Mouse (Mus musculus) CD4-positive, CD25-positive, alpha-beta regulatory T cell, adult 2 months (primary cell): ENCODE results near the gene Atrx.
"Not testable (repeated sequence)": the region's sequence is repeated elsewhere in the genome, so short reads cannot be mapped to it uniquely, and the experiment has no call there.

ENCODE experiments used
- DNase-seq: peaks from one replicate; pipeline ENCODE4 v3.0.0-alpha.2; 2012; ENCODE audit warnings: low read depth, low spot score

Atrx gene

DNA sequence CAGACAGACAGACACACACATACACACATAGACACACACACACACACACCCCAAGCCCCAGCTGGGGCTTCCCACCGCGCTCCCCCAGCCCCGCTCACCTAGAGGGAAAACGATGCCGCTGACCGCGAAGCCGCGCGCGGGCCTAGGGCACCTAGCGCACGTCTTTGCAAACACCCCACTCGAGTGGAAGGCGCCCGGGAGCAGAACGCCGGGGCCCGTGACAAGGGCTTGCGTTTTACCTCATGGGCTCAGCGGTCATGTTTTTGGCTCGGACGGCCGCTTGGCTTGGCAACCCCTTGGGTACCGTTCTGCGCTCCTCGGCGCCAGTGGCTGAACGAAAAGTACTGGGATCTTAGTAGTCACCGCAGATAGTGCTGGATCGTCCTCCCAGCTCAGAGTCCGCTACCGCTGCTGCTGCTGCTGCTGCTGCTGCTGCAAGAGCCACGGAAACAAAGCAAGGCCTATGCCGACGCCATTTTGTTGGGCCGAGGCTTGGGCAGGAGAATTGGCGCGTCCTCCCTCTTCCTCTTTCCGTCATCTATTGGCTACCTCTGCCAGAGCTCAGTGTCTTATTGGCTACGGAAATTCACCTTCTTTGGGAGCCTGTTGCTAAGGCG lies at the start of gene Atrx:
Gene Atrx, minus strand, starts transcription at position 543 of the 617 bp plus-strand sequence.
- DNase-seq: peak; percentile 85

DNA sequence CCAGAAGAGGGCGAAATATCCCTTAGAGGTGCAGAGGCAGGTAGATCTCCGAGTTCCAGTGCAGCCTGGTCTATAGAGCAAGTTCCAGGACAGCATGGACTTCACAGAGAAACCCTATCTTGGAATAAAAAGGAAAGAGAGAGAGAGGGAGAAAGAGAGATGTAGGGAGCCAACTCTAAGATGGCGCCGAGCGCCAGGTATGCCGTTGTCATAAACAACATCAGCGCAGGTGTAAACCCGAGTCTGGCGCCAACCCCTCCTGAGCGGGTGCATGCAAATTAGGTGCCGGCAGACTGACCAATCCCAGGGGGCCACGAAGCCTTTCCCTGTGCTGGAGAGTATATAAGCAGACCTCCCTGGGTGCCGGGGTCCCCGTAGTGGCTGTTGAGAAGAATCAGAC lies 27.9 kb upstream of the Atrx start:
- not testable (repeated sequence) for DNase-seq

DNA sequence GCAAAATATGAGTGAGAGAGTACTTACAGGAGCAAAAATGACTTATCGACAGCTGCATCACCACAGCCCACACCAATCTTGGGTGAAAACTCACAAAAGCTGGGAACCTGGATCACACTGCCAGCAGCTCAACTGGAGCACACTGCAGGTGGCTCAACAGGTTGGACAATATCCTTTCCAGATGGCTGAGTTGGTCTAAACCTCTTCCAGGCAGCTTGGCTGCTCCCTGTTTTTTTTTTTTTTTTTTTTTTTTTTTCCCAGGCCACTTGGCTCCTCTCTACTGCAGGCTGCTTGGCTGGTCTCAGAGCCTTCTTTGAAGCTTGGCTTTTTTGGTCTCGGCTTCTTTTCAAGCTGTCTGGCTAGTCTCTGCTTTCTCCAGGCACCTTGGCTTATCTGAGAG lies 24.8 kb upstream of the Atrx start:
- DNase-seq: no peak

DNA sequence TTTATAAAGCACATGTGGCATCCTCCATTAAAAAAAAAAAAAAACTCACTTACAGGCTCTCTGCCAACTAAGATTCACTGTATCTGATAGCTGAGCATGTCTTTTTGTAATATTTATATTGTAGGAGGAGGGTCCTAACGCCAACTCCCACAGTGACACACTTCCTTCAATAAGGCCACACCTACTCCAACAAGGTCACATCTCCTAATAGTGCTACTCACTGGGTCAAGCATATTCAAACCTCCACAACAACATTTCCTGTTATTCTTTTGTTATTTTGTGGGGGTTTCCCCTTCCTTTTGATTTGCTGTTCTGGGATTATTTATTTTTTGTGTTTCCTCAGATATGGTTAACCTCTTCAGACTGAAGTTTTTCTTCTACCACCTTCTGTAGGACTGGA lies 17.2 kb upstream of the Atrx start:
- DNase-seq: peak; percentile 27

DNA sequence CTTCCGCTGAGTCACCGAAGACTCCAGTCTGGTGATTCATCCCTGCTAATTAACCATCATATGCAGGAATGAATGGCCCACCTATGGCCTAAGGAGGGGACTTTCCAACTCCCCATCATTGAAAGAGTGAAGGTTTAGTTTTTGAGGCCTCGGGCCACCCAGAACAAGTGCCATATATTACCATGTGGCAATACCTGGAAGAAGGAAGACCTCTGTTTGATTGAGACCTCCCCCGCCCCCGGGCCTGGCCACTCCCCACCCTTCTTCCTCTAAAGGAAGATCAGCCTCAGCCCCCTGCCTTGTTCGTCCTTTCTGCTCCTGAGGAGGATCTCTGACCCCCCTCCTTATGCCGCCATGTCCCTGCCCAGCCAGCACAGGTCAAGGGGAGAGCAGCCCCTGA lies 10.0 kb upstream of the Atrx start:
- DNase-seq: no peak

DNA sequence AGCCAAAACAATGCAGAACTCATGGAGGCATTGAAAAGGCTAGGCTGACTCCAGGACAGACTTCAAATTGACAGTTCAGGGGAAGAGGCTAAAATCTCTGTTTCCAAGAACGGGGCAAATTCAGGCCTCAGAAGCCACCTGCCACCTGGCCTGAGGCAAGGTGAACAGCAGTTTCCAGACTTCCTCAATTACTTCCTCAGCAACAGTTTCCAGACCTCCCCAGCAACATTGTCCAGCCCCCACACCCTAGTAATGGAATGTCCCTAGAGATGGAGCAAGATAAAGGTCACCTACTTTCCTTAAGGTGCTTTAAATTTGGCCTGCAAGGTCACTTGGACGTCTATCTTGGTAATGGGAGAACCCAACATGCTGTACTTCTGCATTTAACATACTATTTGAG lies 8.5 kb upstream of the Atrx start:
- no peak for DNase-seq

DNA sequence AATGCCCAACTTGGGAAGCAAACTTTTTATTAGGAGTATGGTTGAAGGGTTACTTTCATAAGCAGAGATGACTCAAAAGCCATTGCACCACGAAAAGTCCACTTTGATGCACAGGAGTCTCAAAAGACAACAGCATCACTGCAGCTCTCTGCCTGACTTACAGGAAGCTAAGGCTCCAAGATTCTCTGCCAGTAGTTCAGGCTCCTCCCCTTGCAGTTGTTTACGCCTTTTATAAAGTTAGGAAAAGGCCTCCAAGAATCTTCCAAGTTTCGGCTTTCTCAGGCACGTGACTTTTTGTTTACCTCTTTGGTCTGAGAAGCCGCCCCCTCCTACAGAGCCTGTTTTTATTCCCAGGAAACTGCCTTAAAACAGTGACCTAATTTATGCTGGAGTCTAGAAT lies 5.1 kb upstream of the Atrx start:
- DNase-seq: no peak

DNA sequence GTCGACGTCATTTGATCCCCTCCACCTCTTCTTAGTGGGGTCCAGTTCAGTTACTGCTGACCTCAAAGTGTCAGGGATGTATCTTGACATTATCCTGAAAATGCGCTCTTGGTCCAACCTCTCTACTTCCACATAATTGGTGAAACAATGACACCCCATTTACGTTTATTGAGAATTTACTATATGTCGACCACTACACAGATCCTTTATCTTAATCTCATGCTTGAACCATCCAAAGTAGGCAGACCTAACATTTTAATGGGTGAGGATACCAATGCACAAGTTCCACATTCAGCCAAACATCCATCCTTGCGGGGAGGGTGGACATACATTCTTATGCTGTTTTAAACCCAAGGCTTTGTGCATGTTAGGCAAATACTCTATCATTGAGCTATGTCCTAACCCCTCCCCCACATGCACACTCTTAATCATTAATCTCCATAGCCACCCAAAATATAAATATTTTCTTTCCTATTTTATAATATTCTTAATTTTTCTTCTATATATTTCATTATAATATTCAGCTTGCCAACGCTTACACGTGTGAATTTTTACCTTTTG lies 355 bp upstream of the Atrx start:
- no peak for DNase-seq

DNA sequence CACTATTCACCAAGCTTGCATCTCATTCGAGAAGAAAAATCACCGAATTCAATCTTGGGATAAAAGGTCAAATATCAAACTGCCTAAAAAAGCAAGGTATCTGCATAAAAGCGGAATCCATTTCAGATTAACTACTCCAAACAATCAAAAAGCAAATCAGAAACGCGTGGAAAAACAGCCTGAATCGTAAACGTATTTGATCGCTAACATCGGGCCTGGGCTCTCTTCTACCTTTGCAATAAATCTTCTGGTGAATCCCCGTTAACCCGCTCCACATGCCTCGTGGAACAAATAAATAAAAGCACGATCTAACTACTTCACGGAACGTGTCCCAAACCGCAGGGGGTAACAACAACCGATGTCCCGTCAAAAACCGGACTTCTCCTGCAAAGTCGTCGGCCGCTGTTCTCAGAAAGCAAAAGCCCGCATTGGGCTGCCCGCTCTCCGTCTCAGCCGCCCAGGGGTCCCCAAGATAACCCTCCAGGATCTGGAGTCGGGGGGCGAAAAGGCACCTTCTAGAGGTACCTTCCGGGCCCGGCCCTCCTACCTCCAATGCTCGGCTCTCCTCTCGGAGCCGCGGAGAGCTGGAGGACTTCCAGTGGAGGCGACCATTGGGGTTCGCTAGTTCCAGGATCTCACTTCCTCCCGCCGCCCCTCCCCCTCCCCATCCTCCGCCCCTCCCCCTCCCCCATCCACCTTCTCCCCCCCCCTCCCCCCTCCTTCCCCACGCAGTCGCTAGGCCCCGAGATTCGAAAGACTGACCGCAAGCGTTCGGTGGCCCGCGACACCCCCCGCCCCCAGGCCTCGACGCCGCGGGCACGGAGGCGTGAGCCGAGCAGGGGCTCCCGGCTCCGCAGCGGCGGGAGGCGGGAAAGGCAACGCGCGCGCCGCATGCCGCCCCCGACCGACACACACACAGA lies 1.0 kb downstream of the Atrx start:
- peak; percentile 54 for DNase-seq

DNA sequence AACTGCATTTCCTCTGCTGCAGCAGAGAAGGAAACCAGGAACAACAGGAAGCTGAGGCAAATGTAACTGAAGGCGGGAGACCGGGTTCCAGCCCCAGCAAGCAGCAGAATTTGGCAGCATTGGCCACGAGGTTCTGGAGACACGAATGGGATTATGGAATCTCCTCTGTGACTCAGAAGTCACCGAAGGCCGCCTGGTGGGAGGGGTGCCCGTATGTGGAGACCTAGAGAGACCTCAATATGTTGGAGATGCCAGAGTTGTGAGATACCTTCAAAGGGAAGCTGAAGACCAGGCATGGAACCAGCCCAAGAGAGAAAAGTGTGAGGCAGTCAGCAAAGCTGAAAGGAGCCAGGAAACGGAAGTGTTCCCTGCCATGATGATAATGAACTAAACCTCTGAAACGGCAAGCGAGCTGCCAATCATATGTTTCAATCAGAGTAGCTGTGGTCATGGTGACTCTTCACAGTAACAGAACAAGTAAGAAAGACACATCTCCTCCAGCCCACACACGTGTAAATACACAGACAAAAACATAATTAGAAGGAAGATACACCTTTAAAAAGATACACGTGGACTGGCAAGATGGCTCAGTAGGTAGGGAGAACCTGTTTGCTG lies 3.0 kb downstream of the Atrx start:
- peak; percentile 69 for DNase-seq

DNA sequence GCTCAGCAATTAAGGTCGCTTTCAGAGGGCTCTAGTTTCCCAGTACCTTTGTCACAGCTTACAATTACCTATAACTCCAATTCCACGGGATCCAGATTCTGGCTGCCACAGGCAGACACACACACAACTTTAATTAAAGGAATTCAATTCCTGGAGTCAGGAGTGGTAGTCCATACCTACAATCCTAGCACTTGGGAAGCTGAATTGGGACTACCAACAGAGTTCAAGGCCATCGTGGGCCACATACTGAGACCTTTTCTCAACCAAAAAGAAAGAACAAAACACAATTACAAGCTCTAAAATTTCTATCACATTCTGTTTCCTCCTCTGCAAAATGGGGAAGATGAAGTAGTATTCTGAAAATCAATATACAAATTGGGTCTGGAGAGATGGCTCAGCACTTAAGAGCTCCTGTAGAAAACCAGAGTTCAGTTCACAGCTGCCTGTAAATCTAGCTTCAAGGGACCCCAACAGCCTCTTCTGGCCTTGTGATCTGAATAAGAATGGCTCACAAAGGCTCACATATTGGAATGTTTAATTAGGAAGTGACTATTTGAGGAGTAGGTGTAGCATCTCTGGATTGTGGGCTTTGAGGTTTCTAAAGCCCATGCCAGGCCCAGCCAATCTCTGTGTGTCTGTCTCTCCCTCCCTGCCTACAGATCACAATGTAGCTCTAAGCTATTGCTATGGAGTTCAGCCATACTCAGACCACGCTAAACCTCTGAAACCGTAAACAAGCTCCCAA lies 4.7 kb downstream of the Atrx start:
- no peak for DNase-seq

DNA sequence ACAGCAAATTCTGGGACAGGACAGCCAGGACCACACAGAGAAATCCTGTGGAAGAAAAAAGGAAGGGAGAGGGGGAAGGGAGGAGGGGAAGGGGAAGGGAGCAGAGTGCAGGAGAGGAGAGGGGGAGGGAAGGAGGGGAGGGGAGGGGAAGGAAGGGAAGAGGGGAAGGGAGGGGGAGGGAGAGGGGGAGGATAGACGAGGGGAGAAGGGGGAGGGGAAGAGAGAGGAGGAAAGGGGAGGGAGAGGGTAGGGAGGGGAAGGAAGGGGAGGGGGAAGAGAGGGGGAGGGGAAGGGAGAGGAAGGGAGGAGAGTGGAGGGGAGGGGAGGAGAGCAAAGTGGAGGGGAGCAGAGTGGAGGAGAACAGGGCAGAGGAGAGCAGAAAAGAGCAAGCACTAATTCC lies 5.3 kb downstream of the Atrx start:
- DNase-seq: no peak

DNA sequence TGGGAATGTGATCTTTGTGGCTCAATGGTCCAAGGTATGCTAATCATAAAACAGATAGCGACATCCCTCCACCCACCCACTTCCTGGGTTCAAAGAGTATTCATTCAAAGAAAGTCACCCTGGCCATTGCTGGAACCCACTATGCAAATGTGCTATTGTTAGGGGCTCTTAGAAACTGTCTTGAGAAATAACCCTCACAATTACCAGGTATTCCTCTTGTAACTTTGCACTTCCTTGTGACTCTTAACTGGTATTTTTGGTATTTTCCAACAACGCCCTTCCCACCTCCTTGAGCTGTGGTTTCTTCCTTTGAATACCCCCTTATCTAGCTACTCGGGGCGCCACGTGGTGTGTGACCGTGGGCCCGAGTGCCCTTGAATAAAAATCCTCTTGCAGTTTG lies 6.2 kb downstream of the Atrx start:
- not testable (repeated sequence) for DNase-seq

DNA sequence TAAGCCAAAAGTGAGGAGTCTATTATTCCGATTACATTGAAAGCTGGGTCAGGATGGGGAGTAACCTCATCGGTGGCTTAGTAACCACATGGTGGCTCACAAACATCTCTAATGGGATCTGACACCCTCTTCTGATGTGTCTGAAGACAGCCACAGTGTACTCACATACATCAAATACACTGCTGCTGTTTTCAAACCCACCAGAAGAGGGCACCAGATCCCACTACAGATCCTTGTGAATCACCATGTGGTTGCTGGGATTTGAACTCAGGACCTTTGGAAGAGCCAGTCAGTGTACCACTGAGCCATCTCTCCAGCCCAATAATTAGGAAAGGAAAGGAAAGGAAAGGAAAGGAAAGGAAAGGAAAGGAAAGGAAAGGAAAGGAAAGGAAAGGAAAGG lies 7.8 kb downstream of the Atrx start:
- peak; percentile 77 for DNase-seq

DNA sequence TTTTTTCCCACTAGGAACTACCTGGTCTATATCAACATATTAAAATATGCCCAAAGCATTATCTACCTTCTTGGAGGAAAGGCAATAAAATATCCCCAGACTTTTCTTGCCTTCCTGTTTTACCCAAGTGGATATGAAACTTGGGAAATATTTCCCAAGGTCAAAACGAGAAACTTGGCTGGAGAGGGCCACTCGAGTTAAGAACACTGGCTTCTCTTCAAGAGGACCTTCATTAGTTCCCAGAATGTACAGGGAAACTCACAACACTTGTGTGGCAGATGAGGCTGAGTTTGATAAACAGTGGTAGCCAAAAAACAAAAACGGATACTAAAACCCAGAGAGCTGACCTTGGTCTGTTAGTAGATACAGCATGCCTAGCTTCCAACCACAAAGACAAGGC lies 17.5 kb downstream of the Atrx start:
- DNase-seq: no peak

DNA sequence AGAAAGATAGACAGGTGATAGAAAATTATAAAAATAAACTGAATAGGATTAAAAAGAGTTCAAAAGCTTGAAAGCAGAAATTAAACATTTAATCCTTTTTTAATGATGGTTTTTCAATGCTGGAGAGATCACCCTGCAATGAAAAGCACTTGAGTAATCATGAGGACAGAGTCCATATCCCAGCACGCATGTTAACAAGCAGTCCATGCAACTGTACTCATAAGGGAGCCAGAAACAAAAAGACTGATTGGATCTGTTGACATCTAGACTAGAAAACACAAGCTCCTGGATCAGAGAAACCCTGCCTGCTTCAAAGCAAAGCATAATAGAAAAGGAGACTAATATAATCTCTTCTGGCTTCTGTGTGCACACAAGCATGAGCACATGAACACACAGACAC lies 27.6 kb downstream of the Atrx start:
- no peak for DNase-seq

DNA sequence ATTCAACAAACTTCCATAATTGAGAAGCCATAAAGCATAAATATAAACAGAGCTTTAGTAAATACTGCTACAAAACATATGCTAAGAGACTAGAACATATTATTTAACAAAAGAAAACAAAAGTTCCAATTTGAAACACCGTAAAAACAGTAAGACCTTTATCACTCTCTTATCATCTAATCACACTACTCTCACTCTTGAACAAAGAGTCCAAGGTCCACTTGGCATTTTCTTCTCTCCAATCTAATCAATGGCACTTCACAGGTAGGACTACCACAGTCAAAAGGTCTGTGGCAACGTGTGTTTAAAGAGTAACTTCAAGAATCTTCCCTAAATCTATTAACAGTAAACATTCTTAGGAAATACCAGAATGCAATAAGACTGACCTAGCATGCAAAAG lies 42.3 kb downstream of the Atrx start:
- no peak for DNase-seq

DNA sequence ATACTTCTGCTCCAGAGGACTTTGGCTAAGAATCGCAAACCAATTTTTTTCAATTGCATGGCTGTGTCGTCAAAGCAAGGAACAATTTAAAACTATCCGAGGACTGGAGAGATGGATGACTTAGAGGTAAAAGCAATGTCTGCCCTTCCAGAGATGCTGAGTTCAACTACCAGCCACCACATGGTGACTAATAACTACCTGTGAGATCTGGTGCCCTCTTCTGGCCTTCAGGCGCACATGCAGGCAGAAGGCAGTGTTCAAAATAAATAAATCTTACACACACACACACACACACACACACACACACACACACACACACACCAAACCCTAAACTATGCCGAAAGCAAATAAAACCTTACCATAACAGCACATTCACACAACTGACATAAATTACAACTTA lies 64.8 kb downstream of the Atrx start:
- peak; percentile 57 for DNase-seq

DNA sequence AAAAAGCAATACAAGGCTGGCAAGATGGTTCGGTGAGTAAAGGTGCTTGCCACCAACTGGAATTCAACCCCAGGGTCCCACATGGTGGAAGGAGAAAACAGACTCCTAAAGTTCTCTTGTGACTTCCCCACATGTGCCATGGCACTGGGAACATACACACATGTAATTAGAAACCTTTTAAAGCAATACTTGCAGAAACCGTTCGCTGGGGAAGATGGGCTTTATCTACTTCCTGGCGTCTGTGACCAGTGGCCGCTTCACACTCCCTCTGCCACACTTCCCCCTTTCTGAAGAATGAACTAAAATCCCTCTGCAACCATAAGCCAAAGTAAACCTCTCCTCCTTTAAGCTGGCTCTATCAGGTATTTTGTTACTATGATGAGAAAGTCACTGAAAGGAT lies 104.7 kb downstream of the Atrx start:
- no peak for DNase-seq

DNA sequence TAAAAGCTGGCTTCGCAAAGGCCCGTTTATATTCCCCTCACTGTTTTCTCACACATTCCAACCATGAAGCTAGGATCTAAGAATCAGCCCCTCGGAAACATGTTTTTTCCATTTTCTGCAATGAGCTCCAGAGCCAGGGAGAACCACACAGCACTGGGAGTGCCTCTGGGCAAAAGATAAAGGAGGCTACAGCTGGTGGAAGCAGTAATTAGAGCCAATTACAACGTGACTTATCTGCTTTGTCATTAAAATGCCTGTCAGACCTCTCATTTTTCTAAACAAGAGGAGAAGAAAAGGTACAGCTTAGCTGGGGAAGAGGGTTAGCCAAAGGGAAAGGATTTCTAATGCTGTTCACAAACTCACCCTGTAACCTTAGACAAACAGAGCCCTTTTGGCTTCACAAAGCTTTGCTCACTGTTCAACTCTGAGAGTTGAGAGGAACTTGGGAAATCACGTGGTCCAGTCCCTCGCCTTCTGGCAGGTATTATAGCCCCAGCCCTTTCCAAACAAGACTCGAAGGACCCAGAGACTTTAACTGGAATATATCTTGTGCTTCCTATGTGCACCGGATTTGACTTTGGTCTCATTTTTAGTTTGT lies 134.3 kb downstream of the Atrx start:
- DNase-seq: no peak

DNA sequence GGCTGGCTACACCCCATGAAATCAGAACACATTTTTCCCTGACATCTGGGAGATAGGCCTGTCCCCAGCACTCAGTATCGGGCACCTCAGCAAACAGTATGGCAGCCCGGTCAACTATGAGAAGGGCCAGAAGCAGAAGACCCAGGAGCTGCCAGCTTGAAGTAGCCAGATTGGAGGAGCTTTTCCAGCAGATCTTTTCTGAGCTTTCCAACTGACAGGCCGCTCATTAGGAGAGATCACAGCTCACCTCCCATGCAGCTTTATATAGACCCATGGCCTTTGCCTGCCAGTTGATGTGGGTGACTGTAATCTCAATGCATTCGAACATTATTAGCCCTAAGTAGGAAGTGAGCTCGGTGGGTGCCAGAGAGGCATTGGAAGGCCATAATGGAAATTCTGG lies 155.9 kb downstream of the Atrx start:
- no peak for DNase-seq
